Comparison of ENCODE assay signal across 8 mouse cellular contexts in genomic region chr1:64020672-64021635, GRCm38 (mm10).
DNase-seq lines count a peak whose midpoint lies in the region; ATAC-seq and TF ChIP-seq lines count a peak whose summit lies in the region.

No protein-coding gene starts in this region.

- peaks cover 6% of the 10 kb centered on the region for H3K4me1 ChIP-seq in forebrain, postnatal 0 days (ENCODE audit: insufficient read depth)
- no peaks in the 10 kb centered on the region for H3K4me1 ChIP-seq in intestine, postnatal 0 days (replicated peaks; ENCODE audit: control insufficient read depth, insufficient read depth, low read length)
- H3K4me1 ChIP-seq in limb, embryonic 15.5 days = peaks cover 23% of the 10 kb centered on the region
- peaks cover 29% of the 10 kb centered on the region for H3K4me1 ChIP-seq in neural tube, embryonic 13.5 days (replicated peaks)

- TF ChIP-seq CTCF in forebrain, postnatal 0 days (IDR thresholded peaks at IDR 0.05; ENCODE audit: low read depth) = no peak
- no peak; the same call in 1 of the 2 replicates for TF ChIP-seq CTCF in intestine, postnatal 0 days (IDR thresholded peaks at IDR 0.05; ENCODE audit: low read depth)

- H3K27me3 ChIP-seq in forebrain, postnatal 0 days (ENCODE audit: insufficient read depth, low read length) = no peaks in the 10 kb centered on the region
- no peaks in the 10 kb centered on the region for H3K27me3 ChIP-seq in intestine, postnatal 0 days (replicated peaks; ENCODE audit: control insufficient read depth, insufficient read depth, low read length)
- H3K27me3 ChIP-seq in limb, embryonic 15.5 days = no peaks in the 10 kb centered on the region
- H3K27me3 ChIP-seq in neural tube, embryonic 13.5 days = no peaks in the 10 kb centered on the region

- no peak overlapping the region for H3K9ac ChIP-seq in forebrain, postnatal 0 days
- H3K9ac ChIP-seq in intestine, postnatal 0 days (ENCODE audit: low read depth, low read length) = no peak overlapping the region
- no peak overlapping the region for H3K9ac ChIP-seq in limb, embryonic 15.5 days
- no peak overlapping the region for H3K9ac ChIP-seq in neural tube, embryonic 13.5 days

- peak; percentile 27 for DNase-seq in adrenal gland, adult 2 months
- DNase-seq in adrenal gland, adult 18-20 months (ENCODE audit: low spot score in 2 of 2) = no peak
- peak; percentile 45 for DNase-seq in adrenal gland, postnatal 10 days
- peak; percentile 76 for DNase-seq in forebrain, postnatal 0 days

- no peaks in the 10 kb centered on the region for H3K36me3 ChIP-seq in forebrain, postnatal 0 days (ENCODE audit: insufficient read depth)
- H3K36me3 ChIP-seq in intestine, postnatal 0 days (ENCODE audit: control insufficient read depth, insufficient read depth) = no peaks in the 10 kb centered on the region
- no peaks in the 10 kb centered on the region for H3K36me3 ChIP-seq in limb, embryonic 15.5 days
- no peaks in the 10 kb centered on the region for H3K36me3 ChIP-seq in neural tube, embryonic 13.5 days

- 0 out of 2 replicates have a peak overlapping the region, but pooled peaks have one; percentile 23 for H3K4me2 ChIP-seq in forebrain, postnatal 0 days (ENCODE audit: low read depth)
- peak overlapping the region; percentile 17; the same call in 1 of the 2 replicates for H3K4me2 ChIP-seq in intestine, postnatal 0 days (replicated peaks; ENCODE audit: low read depth)
- peak overlapping the region; percentile 10 for H3K4me2 ChIP-seq in limb, embryonic 15.5 days
- H3K4me2 ChIP-seq in neural tube, embryonic 13.5 days = peak overlapping the region; percentile 34

- no peaks in the 10 kb centered on the region for H3K9me3 ChIP-seq in forebrain, postnatal 0 days (ENCODE audit: low read length)
- H3K9me3 ChIP-seq in intestine, postnatal 0 days (ENCODE audit: control insufficient read depth) = no peaks in the 10 kb centered on the region
- H3K9me3 ChIP-seq in limb, embryonic 15.5 days = no peaks in the 10 kb centered on the region
- H3K9me3 ChIP-seq in neural tube, embryonic 13.5 days = no peaks in the 10 kb centered on the region

- 19% methylated on average over 19 of the region's 19 CpGs for WGBS in forebrain, postnatal 0 days
- WGBS in intestine, postnatal 0 days = 43% methylated on average over 19 of the region's 19 CpGs
- WGBS in limb, embryonic 15.5 days = 22% methylated on average over 19 of the region's 19 CpGs
- 31% methylated on average over 19 of the region's 19 CpGs for WGBS in neural tube, embryonic 13.5 days

- H3K4me3 ChIP-seq in forebrain, postnatal 0 days (ENCODE audit: low read depth, low read length) = no peak overlapping the region
- no peak overlapping the region for H3K4me3 ChIP-seq in intestine, postnatal 0 days (ENCODE audit: low read depth, low read length)
- no peak overlapping the region for H3K4me3 ChIP-seq in limb, embryonic 15.5 days
- no peak overlapping the region for H3K4me3 ChIP-seq in neural tube, embryonic 13.5 days

- peak overlapping the region; percentile 5; the same call in 1 of the 2 replicates for H3K27ac ChIP-seq in forebrain, postnatal 0 days (ENCODE audit: low read depth, low read length)
- H3K27ac ChIP-seq in intestine, postnatal 0 days (ENCODE audit: low read depth, low read length) = no peak overlapping the region
- H3K27ac ChIP-seq in limb, embryonic 15.5 days = peak overlapping the region; percentile 57; the same call in 1 of the 2 replicates
- peak overlapping the region; percentile 52 for H3K27ac ChIP-seq in neural tube, embryonic 13.5 days (replicated peaks)

- ATAC-seq in forebrain, postnatal 0 days = peak; percentile 85
- no peak for ATAC-seq in intestine, postnatal 0 days
- no peak for ATAC-seq in limb, embryonic 15.5 days (ENCODE audit: insufficient number of reproducible peaks, low FRiP score, low TSS enrichment, low read depth)
- peak; percentile 71 for ATAC-seq in neural tube, embryonic 13.5 days (ENCODE audit: low read depth)
- ATAC-seq in CD4-positive, CD25-positive, alpha-beta regulatory T cell, adult 4 months = no peak

Comparison
In these comparisons a context has a peak if more than half of its experiments do, and no peak if none do; other contexts are left out.
1. DNase-seq: peak in adrenal gland, adult 2 months (single experiment), adrenal gland, postnatal 10 days (single experiment) and forebrain, postnatal 0 days (single experiment); none in adrenal gland, adult 18-20 months (0 of 2).
2. ATAC-seq: peak in forebrain, postnatal 0 days (single experiment) and neural tube, embryonic 13.5 days (single experiment); none in intestine, postnatal 0 days (single experiment), limb, embryonic 15.5 days (single experiment) and CD4-positive, CD25-positive, alpha-beta regulatory T cell, adult 4 months (single experiment).
3. Peak in every context shown above with its lines, with median percentiles within 50 percentile points of each other: H3K4me2 ChIP-seq.